Mouse (Mus musculus) myocyte (in vitro differentiated cells): ENCODE data around the gene Gpi1.

Experiments used
- MAX ChIP-seq: IDR thresholded peaks from one replicate; pipeline ENCODE4 v1.6.1; 2011; ENCODE audit warnings: low read depth, mild to moderate bottlenecking, control low read depth
- MYOD1 ChIP-seq, 3 experiments: IDR thresholded peaks; one replicate each; pipeline ENCODE4 v1.6.1; 2011; ENCODE audit warnings: control low read depth in 2 of 3, low read depth in 2 of 3, mild to moderate bottlenecking in 2 of 3, moderate library complexity in 1 of 3; ENCODE audit not compliant: insufficient read length in 2 of 3, control insufficient read depth in 1 of 3
- MYOG ChIP-seq, 3 experiments: IDR thresholded peaks; one replicate each; pipeline ENCODE4 v1.6.1; 2011; ENCODE audit warnings: control low read depth in 2 of 3, low read depth in 2 of 3, mild to moderate bottlenecking in 2 of 3; ENCODE audit not compliant: insufficient read length in 2 of 3, control insufficient read depth in 1 of 3, insufficient read depth in 1 of 3
- POLR2A ChIP-seq: IDR thresholded peaks from one replicate; pipeline ENCODE4 v1.6.1; 2011; ENCODE audit warnings: low read depth, mild to moderate bottlenecking, control low read depth, moderate library complexity; ENCODE audit not compliant: insufficient read length
- POLR2AphosphoS2 ChIP-seq: IDR thresholded peaks from one replicate; pipeline ENCODE4 v1.6.1; 2011; ENCODE audit warnings: low read depth, control low read depth; ENCODE audit not compliant: insufficient read length
- REST ChIP-seq: IDR thresholded peaks from one replicate; pipeline ENCODE4 v1.6.1; 2011; ENCODE audit warnings: mild to moderate bottlenecking, control low read depth, moderate library complexity; ENCODE audit not compliant: insufficient read depth, insufficient read length
- SRF ChIP-seq: IDR thresholded peaks from one replicate; pipeline ENCODE4 v1.6.1; 2011; ENCODE audit warnings: low read depth; ENCODE audit not compliant: control insufficient read depth, insufficient read length
- TCF12 ChIP-seq: IDR thresholded peaks from one replicate; pipeline ENCODE4 v1.6.1; 2011; ENCODE audit warnings: mild to moderate bottlenecking, control low read depth; ENCODE audit not compliant: poor library complexity, insufficient read depth, severe bottlenecking
- USF1 ChIP-seq: IDR thresholded peaks from one replicate; pipeline ENCODE4 v1.6.1; 2011; ENCODE audit warnings: low read depth, mild to moderate bottlenecking, control low read depth, moderate library complexity

- TF ChIP-seq POLR2A (no peak), SRF (no peak), USF1 (no peak), MAX (no peak), MYOG (IDR thresholded peaks at IDR 0.05; ENCODE audit: control insufficient read depth in 1 of 3, insufficient read depth in 1 of 3, insufficient read length in 2 of 3, low read depth in 2 of 3) (no peak), REST (no peak), POLR2AphosphoS2 (peak; percentile 46), MYOD1 (IDR thresholded peaks at IDR 0.05; ENCODE audit: control insufficient read depth in 1 of 3, insufficient read length in 2 of 3, low read depth in 2 of 3) (no peak), TCF12 (no peak)
Measured at GRCm38 (mm10) chr7:34215481-34215880, 14.7 kb downstream of the Gpi1 start.
